Mouse (Mus musculus) spleen, adult 2 months (tissue): ENCODE data around the gene Unc13d.

Experiments used
- CTCF ChIP-seq: fragments of 200-500 bp; IDR thresholded peaks from 2 replicates; pipeline ENCODE4 v1.5.1; 2011; ENCODE audit warnings: mild to moderate bottlenecking, inconsistent platforms; ENCODE audit not compliant: insufficient read depth, insufficient read length, insufficient replicate concordance; ENCODE audit errors: extremely low read depth
- POLR2A ChIP-seq: fragments of 200-500 bp; IDR thresholded peaks from 2 replicates; pipeline ENCODE4 v1.6.1; 2011; ENCODE audit warnings: low read depth, low read length, inconsistent platforms

DNA sequence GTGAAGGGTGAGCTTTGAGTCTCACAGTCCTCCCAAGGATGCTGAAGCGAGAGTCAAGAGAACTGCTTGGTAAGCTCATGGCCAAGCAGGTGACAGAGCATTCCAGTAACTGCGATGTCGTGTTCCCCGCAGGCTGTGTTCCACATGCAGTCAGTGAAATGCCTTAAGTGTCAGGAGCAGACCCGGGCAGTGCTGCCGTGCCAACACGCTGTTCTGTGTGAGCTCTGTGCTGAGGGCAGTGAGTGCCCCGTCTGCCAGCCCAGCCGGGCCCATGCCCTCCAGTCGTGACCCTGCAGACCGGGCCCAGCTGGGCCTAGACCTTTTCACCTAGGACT is 18.1 kb downstream of the Unc13d start:
- TF ChIP-seq CTCF (no peak), POLR2A (no peak)
